Mouse (Mus musculus): ENCODE data around the gene Gm773. TPM values are rescaled to one million over a fixed set of nuclear protein-coding genes. Genes with fewer than 3 reads are reported as not detected.
"Not testable (repeated sequence)": the region's sequence is repeated elsewhere in the genome, so short reads cannot be mapped to it uniquely, and the experiment has no call there.

Gene Gm773
- total RNA-seq (2014; fragmentation: Nextera tagmentation) (not detected in 2 replicates), total RNA-seq (2017) (not detected in 2 replicates)

DNA sequence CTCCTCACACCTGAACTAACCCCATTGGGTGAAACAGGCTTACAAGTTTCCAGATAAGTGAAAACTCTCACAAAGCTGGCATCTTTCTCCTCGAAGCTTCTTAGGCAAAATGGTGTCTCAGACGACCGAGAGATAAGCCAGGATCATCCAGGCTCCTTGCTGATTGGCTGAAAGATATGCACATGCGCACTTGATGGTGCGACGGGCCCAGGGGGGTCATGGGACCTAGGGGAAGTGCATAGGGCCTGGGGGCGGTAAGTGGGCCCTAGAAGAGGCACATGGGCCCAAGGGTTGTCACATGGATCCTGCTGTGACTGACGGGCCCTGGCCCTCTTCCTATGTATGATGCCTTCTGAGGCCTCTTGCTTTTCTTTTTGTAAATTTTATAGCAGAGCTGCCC is at the start of gene Gm773:
TSS of gene Gm773 (minus strand) at position 111 of the 400 bp plus-strand sequence.
- no peak for ATAC-seq (replicated peaks; ENCODE audit: poor library complexity, severe bottlenecking)

DNA sequence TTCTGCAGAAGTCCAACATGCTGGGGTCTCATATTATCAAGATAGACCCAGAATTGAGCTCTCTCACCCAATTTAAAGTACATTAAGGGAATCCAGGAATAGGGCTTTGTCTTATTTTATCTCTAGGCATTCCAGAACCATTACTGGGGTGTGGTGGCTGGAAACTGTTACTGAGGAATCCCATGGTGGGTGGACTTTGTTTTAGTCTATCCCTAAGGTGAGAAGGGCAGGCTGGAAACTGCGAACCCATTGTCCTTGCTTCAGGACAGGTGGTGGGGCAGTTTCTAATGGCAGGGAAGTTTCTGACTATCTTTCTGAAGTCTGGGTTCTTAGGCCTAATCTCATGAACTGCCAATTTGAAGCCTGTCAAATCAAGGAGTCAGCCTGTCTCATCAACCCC is 26.2 kb downstream of the Gm773 start:
- not testable (repeated sequence) for ATAC-seq (replicated peaks; ENCODE audit: poor library complexity, severe bottlenecking)

DNA sequence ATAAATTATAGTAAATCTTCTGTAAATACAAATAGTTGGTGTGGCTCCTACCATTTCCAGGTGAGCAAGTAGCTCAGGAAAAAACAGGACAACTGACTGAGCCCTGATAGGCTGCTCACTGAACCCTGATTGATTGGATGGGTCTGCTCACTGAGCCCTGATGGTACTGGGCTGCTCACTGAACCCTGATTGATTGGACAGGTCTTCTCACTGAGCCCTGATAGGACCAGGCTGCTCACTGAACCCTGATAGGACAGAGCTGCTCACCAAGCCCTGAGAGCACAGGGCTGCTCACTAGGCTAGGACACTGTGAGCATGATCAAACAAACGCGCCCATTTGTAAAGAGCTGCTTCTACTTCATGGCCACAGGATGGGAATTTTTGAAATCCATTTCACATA is 61.3 kb downstream of the Gm773 start:
- ATAC-seq (replicated peaks; ENCODE audit: poor library complexity, severe bottlenecking), result no peak

Other genes with a start within 250 kb of the Gm773 start
- gene 3830403N18Rik, start 76.3 kb downstream of the Gm773 start, total RNA-seq (2014; fragmentation: Nextera tagmentation), result 6.0 and 7.0 TPM in 2 replicates
- gene 3830403N18Rik, start 76.3 kb downstream of the Gm773 start, total RNA-seq (2017), result 2.5 and 2.6 TPM in 2 replicates
- 1.2 and 4.4 TPM in 2 replicates for gene Zfp449, start 133.5 kb upstream of the Gm773 start, total RNA-seq (2014; fragmentation: Nextera tagmentation)
- gene Zfp449, start 133.5 kb upstream of the Gm773 start, total RNA-seq (2017), result 1.1 and 1.4 TPM in 2 replicates
- 1.2 TPM in 2 replicates for gene Smim10l2a, start 161.7 kb upstream of the Gm773 start, total RNA-seq (2014; fragmentation: Nextera tagmentation)
- 0.46 and 0.82 TPM in 2 replicates for gene Smim10l2a, start 161.7 kb upstream of the Gm773 start, total RNA-seq (2017)
- gene Gm2174, start 235.1 kb upstream of the Gm773 start, total RNA-seq (2014; fragmentation: Nextera tagmentation), result 1.9 TPM in 1 of 2 replicates, not detected in the other
- 30.0 and 112 TPM in 2 replicates for gene Gm2174, start 235.1 kb upstream of the Gm773 start, total RNA-seq (2017)
- gene Ints6l, start 242.0 kb upstream of the Gm773 start, total RNA-seq (2014; fragmentation: Nextera tagmentation), result 39.9 and 96.1 TPM in 2 replicates
- 48.0 and 62.4 TPM in 2 replicates for gene Ints6l, start 242.0 kb upstream of the Gm773 start, total RNA-seq (2017)